Mouse (Mus musculus): ENCODE data around the gene Tex52. TPM values are rescaled to one million over a fixed set of nuclear protein-coding genes. Genes with fewer than 3 reads are reported as not detected.

The Tex52 gene
- polyA plus RNA-seq, 1 experiment, result not detected

DNA sequence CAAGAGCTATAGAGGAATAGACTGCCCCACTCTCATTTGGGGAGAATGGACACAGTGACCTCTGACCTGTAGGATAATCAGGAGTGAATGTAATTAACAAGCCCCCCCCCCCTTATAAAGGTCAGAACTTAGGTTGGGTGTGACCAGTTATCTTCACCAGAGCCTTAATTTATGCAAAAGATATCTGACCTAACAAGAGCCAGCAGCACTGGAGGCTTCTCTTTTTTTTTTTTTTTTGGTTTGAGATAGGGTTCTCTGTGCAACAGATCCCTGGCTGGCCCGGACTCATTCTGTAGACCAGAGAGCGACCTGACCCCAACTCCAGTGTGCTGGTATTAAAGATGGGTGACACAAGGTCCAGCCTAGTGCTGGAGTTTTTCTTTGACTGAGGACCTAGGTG lies 54.0 kb downstream of the Tex52 start:
- DNase-seq (ENCODE audit: low spot score), result no peak

DNA sequence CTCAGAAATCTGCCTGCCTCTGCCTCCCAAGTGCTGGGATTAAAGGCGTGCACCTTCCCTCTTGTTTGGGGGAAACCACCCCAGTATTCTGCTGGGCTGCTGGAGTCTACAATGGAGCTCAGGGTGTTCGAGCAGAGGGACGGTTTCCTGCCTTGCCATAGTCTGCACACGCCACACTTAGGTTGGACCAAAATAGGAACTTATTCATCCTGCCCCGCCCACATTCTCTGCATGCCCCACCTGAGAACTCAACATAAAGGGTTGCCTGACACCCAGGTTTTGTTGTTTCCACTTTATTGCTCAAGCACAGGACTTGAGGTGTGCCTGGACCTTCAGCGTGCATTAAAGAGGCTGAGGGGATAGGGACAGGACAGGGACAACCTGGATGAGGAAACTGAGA lies 54.6 kb downstream of the Tex52 start:
- DNase-seq (ENCODE audit: low spot score), result no peak

DNA sequence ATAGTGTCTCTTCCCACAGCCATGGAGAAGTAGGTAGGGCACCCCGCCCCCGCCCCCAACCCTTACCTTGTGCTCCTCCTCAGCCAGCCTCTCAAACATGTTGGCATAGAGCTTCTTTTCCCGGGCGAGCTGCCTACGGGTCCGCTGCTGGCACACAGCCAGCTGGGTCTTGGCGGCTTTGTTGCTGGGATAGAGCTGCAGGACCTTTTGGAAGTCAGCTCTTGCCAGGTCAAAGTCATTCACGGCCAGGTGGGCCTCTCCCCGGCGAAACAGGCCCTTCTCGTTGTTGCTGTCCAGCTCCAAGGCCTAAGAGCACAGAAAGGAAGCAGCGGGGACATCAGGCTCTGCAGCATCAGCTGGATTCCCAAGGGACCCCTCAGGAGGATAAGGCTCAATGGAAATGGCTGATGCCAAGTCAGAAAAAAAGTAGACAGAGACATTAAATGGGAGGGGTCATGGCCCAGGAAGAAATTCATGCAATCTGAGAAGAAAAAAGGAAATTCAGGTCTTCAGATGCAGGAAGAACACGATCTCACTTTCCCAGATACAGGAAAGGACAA lies 57.2 kb downstream of the Tex52 start:
- no peak for DNase-seq (ENCODE audit: low spot score)

DNA sequence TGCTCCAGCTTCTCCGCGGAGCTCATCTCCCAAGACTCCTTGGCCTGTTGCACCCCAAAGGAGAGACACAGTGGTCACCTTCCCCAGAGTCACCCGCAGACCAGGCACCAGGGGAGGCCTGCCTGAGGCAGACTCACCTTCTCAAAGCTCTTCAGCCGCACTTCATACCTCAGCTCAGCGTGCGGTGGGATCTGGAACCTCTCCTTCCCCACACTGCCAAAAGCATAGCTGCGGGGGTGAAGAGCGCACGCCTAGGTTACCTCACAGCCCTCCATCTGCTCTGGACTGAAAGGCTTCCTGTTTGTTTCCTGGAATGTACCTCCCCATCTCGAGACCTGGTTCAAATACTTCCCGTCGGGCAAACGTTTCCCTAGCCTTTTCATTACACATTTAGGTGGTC lies 58.3 kb downstream of the Tex52 start:
- no peak for DNase-seq (ENCODE audit: low spot score)

Other genes with a start within 250 kb of the Tex52 start
- gene Tspan9, start 231.9 kb upstream of the Tex52 start, polyA plus RNA-seq (2012; rRNA removed), result 112 and 128 TPM in 2 replicates
- 0.50 and 0.75 TPM in 2 replicates for gene Tead4, start 74.6 kb upstream of the Tex52 start, polyA plus RNA-seq (2012; rRNA removed)
- gene Tulp3, start 19.6 kb upstream of the Tex52 start, polyA plus RNA-seq (2012; rRNA removed), result 22.6 TPM in 2 replicates
- 12.9 and 18.6 TPM in 2 replicates for gene Rhno1, start 12.5 kb upstream of the Tex52 start, polyA plus RNA-seq (2012; rRNA removed)
- 4.7 and 5.0 TPM in 2 replicates for gene Foxm1, start 12.5 kb upstream of the Tex52 start, polyA plus RNA-seq (2012; rRNA removed)
- not detected in 2 replicates for gene Gm44596, start within 50 bp of the Tex52 start, polyA plus RNA-seq (2012; rRNA removed)
- gene Nrip2, start 23.8 kb downstream of the Tex52 start, polyA plus RNA-seq (2012; rRNA removed), result 5.0 and 5.6 TPM in 2 replicates
- 10.9 and 15.7 TPM in 2 replicates for gene Itfg2, start 49.5 kb downstream of the Tex52 start, polyA plus RNA-seq (2012; rRNA removed)
- gene Fkbp4, start 63.2 kb downstream of the Tex52 start, polyA plus RNA-seq (2012; rRNA removed), result 115 and 121 TPM in 2 replicates
- 0.09 TPM in 1 of 2 replicates, not detected in the other for gene Pzp, start 151.3 kb downstream of the Tex52 start, polyA plus RNA-seq (2012; rRNA removed)
- gene A2ml1, start 206.2 kb downstream of the Tex52 start, polyA plus RNA-seq (2012; rRNA removed), result not detected in 2 replicates
- gene Klrb1a, start 248.1 kb downstream of the Tex52 start, polyA plus RNA-seq (2012; rRNA removed), result 0.22 and 0.29 TPM in 2 replicates

All from urinary bladder, adult 2 months (tissue).